Mouse (Mus musculus) midbrain, embryonic 14.5 days (tissue): ENCODE data around the gene Hes6. TPM values are rescaled to one million over a fixed set of nuclear protein-coding genes. Genes with fewer than 3 reads are reported as not detected.

Source experiments
- ATAC-seq: fragments of 200-750 bp; cut with Nextera tagmentation; 2 replicates; pipeline ENCODE4 v1.8.0; 2017; ENCODE audit warnings: moderate number of reproducible peaks, moderate library complexity; ENCODE audit not compliant: low FRiP score, low TSS enrichment
- DNase-seq: peaks from one replicate; pipeline ENCODE4 v3.0.0-alpha.2; 2015
- H3K27ac ChIP-seq: fragments of 300-500 bp; sonication (generic); replicated peaks from 2 replicates; pipeline ENCODE4 v1.5.1; 2014; ENCODE audit warnings: mild to moderate bottlenecking, low read depth, low read length, moderate library complexity
- H3K27me3 ChIP-seq: fragments of 300-500 bp; sonication (generic); 2 replicates; pipeline ENCODE4 v1.6.1; 2014; ENCODE audit warnings: low read length, control low read depth, mixed read lengths; ENCODE audit not compliant: control insufficient read depth, insufficient read depth
- H3K36me3 ChIP-seq: fragments of 300-500 bp; sonication (generic); 2 replicates; pipeline ENCODE4 v1.6.1; 2014; ENCODE audit warnings: low read length, control low read depth; ENCODE audit not compliant: control insufficient read depth, insufficient read depth
- H3K4me1 ChIP-seq: fragments of 300-500 bp; sonication (generic); 2 replicates; pipeline ENCODE4 v1.6.1; 2014; ENCODE audit warnings: mild to moderate bottlenecking, antibody characterized with exemption, low read length, control low read depth; ENCODE audit not compliant: control insufficient read depth, insufficient read depth
- H3K4me2 ChIP-seq: fragments of 300-500 bp; sonication (generic); 2 replicates; pipeline ENCODE4 v1.6.1; 2014; ENCODE audit warnings: mild to moderate bottlenecking, low read length, moderate library complexity
- H3K4me3 ChIP-seq: fragments of 300-500 bp; sonication (generic); replicated peaks from 2 replicates; pipeline ENCODE4 v1.5.1; 2014; ENCODE audit warnings: low read depth, low read length
- H3K9ac ChIP-seq: fragments of 300-500 bp; sonication (generic); replicated peaks from 2 replicates; pipeline ENCODE4 v1.6.1; 2014; ENCODE audit warnings: mild to moderate bottlenecking, low read length, moderate library complexity
- H3K9me3 ChIP-seq: fragments of 300-500 bp; sonication (generic); 2 replicates; pipeline ENCODE4 v1.6.1; 2016; ENCODE audit warnings: low read length, control low read depth, mixed read lengths; ENCODE audit not compliant: control insufficient read depth
- WGBS: fragments of 180-500 bp; shearing (Covaris S2); extraction: QIAGEN DNeasy Blood & Tissue Kit; methylation state at CpG from one replicate; pipeline ENCODE4 v1.1.7; 2014; 5-methylcytosine and 5-hydroxymethylcytosine counted together
- polyA plus RNA-seq: library from polyadenylated mRNA; unstranded; fragments of >200 nt; fragmentation: Nextera tagmentation; extraction: Ambion mirVana; gene quantifications from 2 replicates; pipeline ENCODE4 v1.2.1, GENCODE M21; 2014

Gene Hes6
- polyA plus RNA-seq, 1 experiment from 2014 or later: 214 TPM

DNA sequence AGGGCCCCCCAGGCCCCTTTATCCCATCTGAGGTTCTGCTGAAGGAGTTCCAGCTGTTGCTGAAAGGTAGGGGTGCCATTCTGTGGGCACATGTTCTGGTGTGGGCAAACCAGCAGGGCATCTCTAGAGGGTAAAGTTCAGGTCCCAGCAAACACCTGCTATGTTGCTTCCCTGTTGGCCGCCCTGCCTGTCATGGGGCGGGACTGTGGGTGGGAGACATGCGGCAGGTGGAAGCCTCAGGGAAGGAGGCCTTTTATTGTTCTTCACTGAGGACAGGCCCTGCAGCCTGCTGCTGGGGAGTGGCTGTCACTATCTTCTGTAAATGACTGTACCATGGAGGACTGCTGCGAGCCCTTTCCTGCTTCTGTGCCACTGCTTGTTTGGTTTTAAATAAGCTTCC lies 44.4 kb downstream of the Hes6 start:
- Histone ChIP-seq H3K9ac (no peak overlapping the region), H3K9me3 (no peaks in the 10 kb centered on the region), H3K36me3 (peaks cover 45% of the 10 kb centered on the region), H3K4me3 (no peak overlapping the region), H3K4me1 (peaks cover 4% of the 10 kb centered on the region; the same call in 1 of the 2 replicates), H3K27ac (no peak overlapping the region), H3K4me2 (no peak overlapping the region), H3K27me3 (peaks cover 11% of the 10 kb centered on the region; the same call in 1 of the 2 replicates)
- ATAC-seq (no peak), DNase-seq (no peak)
- WGBS: 70% methylated on average over 4 of the region's 4 CpGs

DNA sequence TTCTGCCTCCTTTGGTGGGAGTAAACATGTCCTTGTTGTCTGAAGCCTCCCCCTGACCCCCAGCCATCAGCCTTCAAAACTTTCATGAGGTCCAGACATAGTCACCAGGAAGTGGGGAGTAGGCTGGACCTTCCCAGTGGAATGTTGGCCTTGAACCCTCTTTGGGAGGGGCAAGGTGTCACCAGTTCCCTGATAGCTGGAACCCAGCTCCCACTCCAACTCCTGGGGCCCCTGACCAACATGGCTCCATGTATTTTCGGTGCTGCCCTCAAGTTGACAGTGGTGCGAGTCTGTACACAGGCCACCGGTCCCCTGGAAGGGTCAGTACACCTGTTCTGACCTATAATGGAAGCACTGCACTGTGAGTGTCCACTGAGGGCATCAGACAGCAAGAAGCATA lies 46.5 kb downstream of the Hes6 start:
- Histone ChIP-seq H3K36me3 (peaks cover 24% of the 10 kb centered on the region), H3K9ac (no peak overlapping the region), H3K27me3 (peaks cover 11% of the 10 kb centered on the region; the same call in 1 of the 2 replicates), H3K4me1 (peaks cover 4% of the 10 kb centered on the region; the same call in 1 of the 2 replicates), H3K9me3 (no peaks in the 10 kb centered on the region), H3K4me2 (no peak overlapping the region), H3K4me3 (no peak overlapping the region), H3K27ac (no peak overlapping the region)
- ATAC-seq (no peak), DNase-seq (no peak)
- 98% methylated on average over 3 of the region's 3 CpGs for WGBS

DNA sequence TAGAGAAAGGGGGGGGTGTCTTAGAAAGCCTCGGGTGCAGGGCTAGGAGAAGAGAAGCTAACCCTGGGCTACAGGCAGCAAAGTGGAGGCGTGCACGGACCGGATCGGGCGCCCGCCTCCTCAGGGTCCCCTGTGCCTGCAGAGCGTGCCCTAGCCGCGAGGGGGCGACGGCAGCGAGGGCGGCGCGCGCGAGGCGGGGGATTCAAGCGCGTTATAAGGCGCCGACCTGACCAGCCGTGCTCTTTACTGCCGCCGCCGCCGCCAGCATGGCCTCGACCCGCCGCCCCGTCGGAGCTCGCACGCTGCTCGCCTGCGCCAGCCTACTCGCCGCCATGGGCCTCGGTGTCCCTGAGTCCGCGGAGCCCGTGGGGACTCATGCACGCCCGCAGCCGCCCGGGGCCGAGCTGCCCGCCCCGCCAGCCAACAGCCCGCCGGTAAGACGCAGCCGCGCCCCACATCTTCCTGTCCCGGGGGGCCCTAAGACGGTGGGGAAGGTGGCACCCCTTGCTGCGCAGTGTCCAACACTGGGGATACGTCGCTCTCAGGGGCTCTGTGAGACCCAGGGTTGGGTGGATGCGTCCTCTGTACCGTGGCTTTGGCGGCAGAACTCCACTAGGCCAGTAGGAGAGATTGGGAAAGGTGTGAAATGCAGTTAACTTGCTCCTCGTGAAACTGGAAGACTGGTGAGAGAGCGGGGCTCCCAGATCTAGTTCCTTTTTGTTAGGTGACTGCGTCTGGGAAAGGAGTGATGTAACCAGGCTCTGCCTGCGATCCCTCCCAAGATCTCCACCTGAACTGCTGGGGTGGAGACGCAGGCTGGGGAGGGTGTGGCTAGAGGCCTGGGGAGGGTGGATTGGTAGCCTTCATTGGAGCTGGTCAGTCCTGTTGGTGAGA lies 47.4 kb downstream of the Hes6 start, which contains the start of gene Erfe:
Erfe (plus strand) TSS at position 216 of the 894 bp plus-strand sequence.
- DNase-seq (peak; percentile 70), ATAC-seq (peak; percentile 41; the same call in 1 of the 2 replicates)
- Histone ChIP-seq H3K4me2 (peak within 1 kb of the TSS; percentile 64), H3K4me3 (peak within 1 kb of the TSS; percentile 39), H3K27ac (no peak within 1 kb of the TSS), H3K9ac (no peak within 1 kb of the TSS; the same call in 1 of the 2 replicates), H3K36me3 (peaks cover 16% of the 10 kb centered on the region), H3K27me3 (peaks cover 11% of the 10 kb centered on the region; the same call in 1 of the 2 replicates), H3K9me3 (no peaks in the 10 kb centered on the region), H3K4me1 (peaks cover 4% of the 10 kb centered on the region; the same call in 1 of the 2 replicates)
- 1% methylated on average over 68 of the region's 68 CpGs for WGBS

GRCm38 (mm10) chr1:91365816-91366214 lies 48.0 kb downstream of the Hes6 start:
- whole genome bisulfite sequencing: 29% methylated on average over 8 of the region's 8 CpGs
- no peak for DNase-seq
- Histone ChIP-seq H3K36me3 (peaks cover 10% of the 10 kb centered on the region), H3K27ac (no peak overlapping the region), H3K9ac (no peak overlapping the region; the same call in 1 of the 2 replicates), H3K4me2 (peak overlapping the region; percentile 64), H3K9me3 (no peaks in the 10 kb centered on the region), H3K4me1 (peaks cover 4% of the 10 kb centered on the region; the same call in 1 of the 2 replicates), H3K4me3 (peak overlapping the region; percentile 39; the same call in 1 of the 2 replicates), H3K27me3 (peaks cover 11% of the 10 kb centered on the region; the same call in 1 of the 2 replicates)
- no peak for ATAC-seq

DNA sequence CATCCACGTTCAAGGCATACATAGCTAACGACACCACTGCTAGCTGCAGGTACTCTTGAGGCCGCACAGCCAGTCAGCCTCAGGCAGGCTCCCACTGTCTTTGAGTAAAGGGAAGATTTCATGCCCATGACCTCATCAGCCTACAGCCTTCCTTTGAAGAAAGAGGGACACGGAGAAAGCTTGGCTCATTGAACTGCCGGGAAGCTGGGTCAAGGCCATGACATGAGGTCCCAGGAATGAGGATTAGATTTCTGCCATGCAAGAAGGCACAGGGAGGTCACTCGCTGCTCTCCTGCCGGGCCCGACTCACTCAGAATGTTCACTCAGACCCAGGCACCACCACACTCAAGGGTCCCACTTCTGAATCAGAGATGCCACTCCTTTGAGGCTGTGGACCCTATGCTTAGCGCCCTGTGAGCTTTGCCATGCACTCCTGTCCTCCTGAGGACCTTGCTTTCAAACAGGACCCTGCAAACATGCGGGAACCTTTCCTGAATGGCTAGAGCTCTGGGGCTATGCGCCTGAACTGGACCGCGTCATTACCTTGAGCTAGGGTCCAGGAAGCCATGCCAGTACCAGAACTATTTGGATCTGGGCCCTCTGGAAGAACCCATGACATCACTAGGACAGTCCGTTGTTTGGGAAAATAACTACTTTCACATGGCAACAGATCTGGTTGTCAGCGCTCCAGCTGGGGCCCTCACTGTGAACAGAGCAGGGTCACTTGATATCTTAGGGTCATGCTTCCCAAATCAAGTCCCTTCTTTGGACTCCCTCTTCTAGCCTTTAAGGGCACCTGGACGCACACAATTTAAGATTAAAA lies 48.8 kb downstream of the Hes6 start:
- DNase-seq: no peak
- Histone ChIP-seq H3K27ac (no peak overlapping the region), H3K9me3 (no peaks in the 10 kb centered on the region), H3K4me2 (no peak overlapping the region), H3K4me1 (peaks cover 4% of the 10 kb centered on the region; the same call in 1 of the 2 replicates), H3K4me3 (no peak overlapping the region), H3K9ac (no peak overlapping the region), H3K27me3 (peaks cover 11% of the 10 kb centered on the region; the same call in 1 of the 2 replicates), H3K36me3 (peaks cover 3% of the 10 kb centered on the region)
- no peak for ATAC-seq
- 94% methylated on average over 16 of the region's 16 CpGs for WGBS

DNA sequence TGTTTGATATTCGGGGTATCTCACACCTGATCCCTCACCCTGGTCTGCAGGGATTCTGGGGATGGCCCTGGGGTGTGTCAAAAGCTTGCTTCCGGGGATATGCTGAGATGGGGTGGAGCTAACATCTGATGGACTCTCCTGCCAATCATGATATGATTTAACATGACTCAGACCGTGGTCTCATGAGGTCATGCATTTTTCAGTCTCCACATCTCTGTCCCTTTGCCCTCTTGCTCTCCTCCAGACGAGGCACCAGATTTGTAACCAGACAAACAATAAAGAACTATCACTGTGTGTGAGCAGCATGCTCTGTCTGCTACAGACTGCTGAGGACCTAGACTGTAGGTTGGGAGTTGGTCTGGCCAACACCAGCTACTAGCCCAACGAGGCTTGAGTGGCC lies 51.7 kb downstream of the Hes6 start:
- H3K9me3 ChIP-seq: no peaks in the 10 kb centered on the region
- H3K4me1 ChIP-seq: peaks cover 4% of the 10 kb centered on the region; the same call in 1 of the 2 replicates
- no peak overlapping the region for H3K27ac ChIP-seq
- H3K9ac ChIP-seq: no peak overlapping the region
- WGBS: 89% methylated on average over 5 of the region's 5 CpGs
- H3K36me3 ChIP-seq: no peaks in the 10 kb centered on the region
- peaks cover 7% of the 10 kb centered on the region; the same call in 1 of the 2 replicates for H3K27me3 ChIP-seq
- no peak for ATAC-seq
- DNase-seq: no peak
- no peak overlapping the region for H3K4me3 ChIP-seq
- H3K4me2 ChIP-seq: no peak overlapping the region

Other genes with a start within 250 kb of the Hes6 start
- 2.6 and 7.4 TPM in 2 replicates for gene Ramp1, start 234.2 kb downstream of the Hes6 start, polyA plus RNA-seq
- gene Ube2f, start 163.7 kb downstream of the Hes6 start, polyA plus RNA-seq: 67.5 and 75.2 TPM in 2 replicates
- gene Scly, start 115.7 kb downstream of the Hes6 start, polyA plus RNA-seq: 8.5 and 9.0 TPM in 2 replicates
- 0.11 and 0.22 TPM in 2 replicates for gene Espnl, start 92.0 kb downstream of the Hes6 start, polyA plus RNA-seq
- not detected in 2 replicates for gene Klhl30, start 63.0 kb downstream of the Hes6 start, polyA plus RNA-seq
- gene Erfe, start 47.6 kb downstream of the Hes6 start, polyA plus RNA-seq: 0.17 and 0.42 TPM in 2 replicates
- gene Ilkap, start 15.2 kb downstream of the Hes6 start, polyA plus RNA-seq: 132 and 141 TPM in 2 replicates
- gene Per2, start 45.3 kb upstream of the Hes6 start, polyA plus RNA-seq: 3.0 and 6.8 TPM in 2 replicates
- gene Traf3ip1, start 80.6 kb upstream of the Hes6 start, polyA plus RNA-seq: 8.6 and 9.2 TPM in 2 replicates
- gene Asb1, start 126.5 kb upstream of the Hes6 start, polyA plus RNA-seq: 10.6 and 14.9 TPM in 2 replicates